Mouse (Mus musculus): ENCODE measurements around the gene Mea1.

Mea1 gene

GRCm38 (mm10) chr17:46673850-46674529 lies 4.6 kb upstream of the Mea1 start, which contains the start of gene Rrp36:
Rrp36 (minus strand) TSS chr17:46674352.
- DNase-seq, result peak; percentile 84 to 85

- no peak for DNase-seq
These were observed 3.9 kb upstream of the Mea1 start for GRCm38 (mm10) chr17:46674530-46675283.

- DNase-seq, result no peak
These were observed 318 bp downstream of the Mea1 start for GRCm38 (mm10) chr17:46678911-46679310.

- DNase-seq, result peak; percentile 43 to 50
These were observed 1.5 kb downstream of the Mea1 start for GRCm38 (mm10) chr17:46679843-46680759.

- DNase-seq, result peak; percentile 95 to 98
These were observed 2.3 kb downstream of the Mea1 start, which contains the start of gene Klhdc3 for GRCm38 (mm10) chr17:46680760-46681373. Klhdc3 (minus strand) TSS chr17:46680914.

GRCm38 (mm10) chr17:46681466-46682118 lies 3.0 kb downstream of the Mea1 start:
- no peak for DNase-seq

GRCm38 (mm10) chr17:46682654-46683389 lies 4.2 kb downstream of the Mea1 start:
- no peak for DNase-seq

GRCm38 (mm10) chr17:46685913-46686312 lies 7.3 kb downstream of the Mea1 start:
- no peak for DNase-seq

GRCm38 (mm10) chr17:46690665-46691064 lies 12.1 kb downstream of the Mea1 start:
- no peak for DNase-seq

- no peak for DNase-seq
These were observed 12.8 kb downstream of the Mea1 start for GRCm38 (mm10) chr17:46691390-46691789.

- DNase-seq, result no peak
These were observed 16.0 kb downstream of the Mea1 start for GRCm38 (mm10) chr17:46694517-46695063.

GRCm38 (mm10) chr17:46698515-46698914 lies 19.9 kb downstream of the Mea1 start:
- no peak for DNase-seq

GRCm38 (mm10) chr17:46699245-46699644 lies 20.7 kb downstream of the Mea1 start:
- no peak for DNase-seq

GRCm38 (mm10) chr17:46699912-46700311 lies 21.3 kb downstream of the Mea1 start:
- DNase-seq, result peak; percentile 60 to 64

GRCm38 (mm10) chr17:46701489-46701888 lies 22.9 kb downstream of the Mea1 start:
- no peak for DNase-seq

- DNase-seq, result no peak
These were observed 23.5 kb downstream of the Mea1 start for GRCm38 (mm10) chr17:46702100-46702499.

GRCm38 (mm10) chr17:46702506-46702905 lies 23.9 kb downstream of the Mea1 start:
- no peak for DNase-seq

- no peak for DNase-seq
These were observed 25.6 kb downstream of the Mea1 start for GRCm38 (mm10) chr17:46703971-46704886.

Measured in cerebellum, postnatal 36 days (tissue).